Mouse (Mus musculus) heart, postnatal 0 days (tissue): ENCODE results near the gene Hk1. TPM values are rescaled to one million over a fixed set of nuclear protein-coding genes. Genes with fewer than 3 reads are reported as not detected.

Experiments used
- ATAC-seq: fragments of 200-750 bp; cut with Nextera tagmentation; 2 replicates; pipeline ENCODE4 v1.8.0; 2017; ENCODE audit warnings: low read depth, moderate number of reproducible peaks, moderate library complexity; ENCODE audit not compliant: insufficient read depth
- DNase-seq: peaks from one replicate; pipeline ENCODE4 v3.0.0-alpha.2; 2016; ENCODE audit warnings: low spot score
- H3K27ac ChIP-seq: fragments of 300-500 bp; sonication (generic); 2 replicates; pipeline ENCODE4 v1.5.1; 2014; ENCODE audit warnings: low read depth, mild to moderate bottlenecking
- H3K27me3 ChIP-seq: fragments of 300-500 bp; sonication (generic); 2 replicates; pipeline ENCODE4 v1.6.1; 2014; ENCODE audit warnings: low read length, mixed read lengths; ENCODE audit not compliant: control insufficient read depth, insufficient read depth
- H3K36me3 ChIP-seq: fragments of 300-500 bp; sonication (generic); replicated peaks from 2 replicates; pipeline ENCODE4 v1.6.1; 2014; ENCODE audit warnings: low read length, mixed read lengths; ENCODE audit not compliant: control insufficient read depth, insufficient read depth
- H3K4me1 ChIP-seq: fragments of 300-500 bp; sonication (generic); 2 replicates; pipeline ENCODE4 v1.6.1; 2014; ENCODE audit warnings: antibody characterized with exemption; ENCODE audit not compliant: control insufficient read depth, insufficient read depth
- H3K4me2 ChIP-seq: fragments of 300-500 bp; sonication (generic); 2 replicates; pipeline ENCODE4 v1.6.1; 2014; ENCODE audit warnings: low read depth, mild to moderate bottlenecking, low read length, moderate library complexity
- H3K4me3 ChIP-seq: fragments of 300-500 bp; sonication (generic); 2 replicates; pipeline ENCODE4 v1.5.1; 2014; ENCODE audit warnings: low read depth, low read length
- H3K9ac ChIP-seq: fragments of 300-500 bp; sonication (generic); replicated peaks from 2 replicates; pipeline ENCODE4 v1.6.1; 2014; ENCODE audit warnings: low read depth, low read length, mixed read lengths
- H3K9me3 ChIP-seq: fragments of 300-500 bp; sonication (generic); replicated peaks from 2 replicates; pipeline ENCODE4 v1.6.1; 2016; ENCODE audit warnings: low read length; ENCODE audit not compliant: control insufficient read depth
- CTCF ChIP-seq: IDR thresholded peaks from 2 replicates; pipeline ENCODE4 v1.5.1; 2016; ENCODE audit warnings: antibody characterized with exemption, control low read depth, low read depth
- EP300 ChIP-seq: IDR thresholded peaks from 2 replicates; pipeline ENCODE4 v1.6.1; 2016; ENCODE audit warnings: antibody characterized with exemption, low read depth
- WGBS: fragments of 180-500 bp; shearing (Covaris S2); extraction: QIAGEN DNeasy Blood & Tissue Kit; methylation state at CpG from one replicate; pipeline ENCODE4 v1.1.7; 2014; 5-methylcytosine and 5-hydroxymethylcytosine counted together
- polyA plus RNA-seq: library from polyadenylated mRNA; unstranded; fragments of >200 nt; fragmentation: Nextera tagmentation; extraction: Ambion mirVana; gene quantifications from 2 replicates; pipeline ENCODE4 v1.2.1, GENCODE M21; 2015
- total RNA-seq: library from RNA; depleted of rRNA; stranded (reverse); fragments of >200 nt; gene quantifications from 2 replicates; pipeline ENCODE4 v1.2.3, GENCODE M21; 2014; ENCODE audit warnings: low replicate concordance

Hk1 gene
- total and polyA plus RNA-seq, 2 experiments from 2014 or later, result 100.0 to 148 TPM

GRCm38 (mm10) chr10:62239270-62239669 lies 140.4 kb downstream of the Hk1 start:
- no peak for TF ChIP-seq CTCF
- TF ChIP-seq EP300, result no peak
- H3K36me3 ChIP-seq, result no peaks in the 10 kb centered on the region
- no peak overlapping the region for H3K4me3 ChIP-seq
- no peak overlapping the region for H3K27ac ChIP-seq
- no peaks in the 10 kb centered on the region for H3K4me1 ChIP-seq
- WGBS, result 56% methylated on average over 6 of the region's 6 CpGs
- no peak overlapping the region for H3K4me2 ChIP-seq
- no peak overlapping the region for H3K9ac ChIP-seq
- H3K9me3 ChIP-seq, result no peaks in the 10 kb centered on the region
- no peak for ATAC-seq
- no peaks in the 10 kb centered on the region for H3K27me3 ChIP-seq
- DNase-seq, result no peak

- 90% methylated on average over 3 of the region's 3 CpGs for WGBS
- H3K4me2 ChIP-seq, result no peak overlapping the region
- no peaks in the 10 kb centered on the region for H3K4me1 ChIP-seq
- no peak overlapping the region for H3K4me3 ChIP-seq
- no peak for TF ChIP-seq EP300
- TF ChIP-seq CTCF, result no peak
- H3K9me3 ChIP-seq, result no peaks in the 10 kb centered on the region
- H3K27ac ChIP-seq, result no peak overlapping the region
- H3K27me3 ChIP-seq, result no peaks in the 10 kb centered on the region
- ATAC-seq (no peak), DNase-seq (no peak)
- no peaks in the 10 kb centered on the region for H3K36me3 ChIP-seq
- no peak overlapping the region for H3K9ac ChIP-seq
Observed at GRCm38 (mm10) chr10:62238688-62239087, 141.0 kb downstream of the Hk1 start.

- TF ChIP-seq EP300 (no peak), CTCF (no peak)
- Histone ChIP-seq H3K4me3 (no peak overlapping the region), H3K4me2 (no peak overlapping the region), H3K4me1 (no peaks in the 10 kb centered on the region), H3K27ac (no peak overlapping the region), H3K9ac (no peak overlapping the region), H3K36me3 (no peaks in the 10 kb centered on the region), H3K27me3 (peaks cover under 1% of the 10 kb centered on the region; the same call in 1 of the 2 replicates), H3K9me3 (no peaks in the 10 kb centered on the region)
- ATAC-seq, result no peak
- DNase-seq, result no peak
- WGBS, result 70% methylated on average over 10 of the region's 10 CpGs
Observed at GRCm38 (mm10) chr10:62237205-62237604, 142.5 kb downstream of the Hk1 start.

- WGBS, result 79% methylated on average over 6 of the region's 6 CpGs
- H3K4me2 ChIP-seq, result no peak overlapping the region
- no peaks in the 10 kb centered on the region for H3K9me3 ChIP-seq
- H3K9ac ChIP-seq, result no peak overlapping the region
- no peak for DNase-seq
- no peak for ATAC-seq
- peaks cover 8% of the 10 kb centered on the region; the same call in 1 of the 2 replicates for H3K27me3 ChIP-seq
- H3K4me1 ChIP-seq, result no peaks in the 10 kb centered on the region
- no peak for TF ChIP-seq CTCF
- TF ChIP-seq EP300, result no peak
- H3K36me3 ChIP-seq, result no peaks in the 10 kb centered on the region
- no peak overlapping the region for H3K27ac ChIP-seq
- H3K4me3 ChIP-seq, result no peak overlapping the region
Observed at GRCm38 (mm10) chr10:62236165-62236564, 143.5 kb downstream of the Hk1 start.

- H3K27me3 ChIP-seq, result peaks cover 17% of the 10 kb centered on the region
- no peak overlapping the region for H3K4me3 ChIP-seq
- no peak overlapping the region for H3K9ac ChIP-seq
- no peak overlapping the region for H3K4me2 ChIP-seq
- no peak overlapping the region for H3K27ac ChIP-seq
- TF ChIP-seq EP300 (no peak), CTCF (no peak)
- peaks cover 6% of the 10 kb centered on the region; the same call in 1 of the 2 replicates for H3K4me1 ChIP-seq
- H3K9me3 ChIP-seq, result no peaks in the 10 kb centered on the region
- H3K36me3 ChIP-seq, result no peaks in the 10 kb centered on the region
- ATAC-seq, result no peak
- DNase-seq, result no peak
- 76% methylated on average over 3 of the region's 3 CpGs for WGBS
Observed at GRCm38 (mm10) chr10:62231811-62232210, 147.9 kb downstream of the Hk1 start.

GRCm38 (mm10) chr10:62231395-62231732 lies 148.3 kb downstream of the Hk1 start:
- Histone ChIP-seq H3K9ac (no peak overlapping the region), H3K4me2 (peak overlapping the region; percentile 80), H3K9me3 (no peaks in the 10 kb centered on the region), H3K4me1 (peaks cover 6% of the 10 kb centered on the region; the same call in 1 of the 2 replicates), H3K27ac (no peak overlapping the region), H3K4me3 (peak overlapping the region; percentile 56), H3K36me3 (no peaks in the 10 kb centered on the region), H3K27me3 (peaks cover 17% of the 10 kb centered on the region)
- DNase-seq (no peak), ATAC-seq (no peak)
- TF ChIP-seq EP300 (no peak), CTCF (no peak)
- WGBS, result 3% methylated on average over 13 of the region's 13 CpGs
